Mouse (Mus musculus): ENCODE results near the gene Dzip1.

- TF ChIP-seq POLR2A (IDR thresholded peaks at IDR 0.05; ENCODE audit: control insufficient read depth, extremely low read depth, insufficient read depth, low read length, poor library complexity) (no peak), CTCF (IDR thresholded peaks at IDR 0.05; ENCODE audit: borderline replicate concordance, control insufficient read depth, extremely low read depth, insufficient read depth, low read length, poor library complexity) (no peak)
These were observed 13.7 kb downstream of the Dzip1 start for GRCm38 (mm10) chr14:118911521-118911920.

Measured in thymus, adult 2 months (tissue).